Mouse (Mus musculus) CH12.LX (cell line): Measurements from ENCODE around the gene Dnttip2. TPM values are rescaled to one million over a fixed set of nuclear protein-coding genes. Genes with fewer than 3 reads are reported as not detected.

Experiments used
- DNase-seq: peaks from one replicate; pipeline ENCODE4 v3.0.0-alpha.2; 2013; ENCODE audit errors: extremely low read depth
- H3K27ac ChIP-seq: 2 replicates; pipeline ENCODE4 v1.5.1; 2012; ENCODE audit warnings: low read depth, mild to moderate bottlenecking, control low read depth, moderate library complexity; ENCODE audit not compliant: insufficient read depth
- H3K27me3 ChIP-seq: replicated peaks from 2 replicates; pipeline ENCODE3; 2012; ENCODE audit warnings: inconsistent platforms
- H3K36me3 ChIP-seq, 2 experiments: replicated peaks in 1 of 2; 2 replicates each; pipeline versions ENCODE3 to v1.6.1; 2012; ENCODE audit warnings: inconsistent platforms in 1 of 2, low read length in 1 of 2, mild to moderate bottlenecking in 1 of 2, mixed read lengths in 1 of 2, moderate library complexity in 1 of 2; ENCODE audit not compliant: control insufficient read depth in 1 of 2, insufficient read depth in 1 of 2
- H3K4me1 ChIP-seq, 2 experiments: 2 replicates each; pipeline ENCODE4 v1.6.1; 2012; ENCODE audit warnings: inconsistent platforms in 1 of 2, moderate library complexity in 1 of 2; ENCODE audit not compliant: insufficient read depth in 2 of 2, control insufficient read depth in 1 of 2
- H3K4me2 ChIP-seq: 2 replicates; pipeline ENCODE4 v1.6.1; 2012; ENCODE audit warnings: low read depth, mild to moderate bottlenecking, control low read depth; ENCODE audit not compliant: poor library complexity, insufficient read depth, severe bottlenecking
- H3K4me3 ChIP-seq, 3 experiments: fragments of 150-350 bp in 1 of 3; sonication (generic) in 1 of 3; replicated peaks in 1 of 3; 2 replicates each; pipeline versions ENCODE3 to v1.5.1; 2011 to 2012; ENCODE audit warnings: low read depth in 2 of 3, low read length in 2 of 3, mild to moderate bottlenecking in 2 of 3, moderate library complexity in 2 of 3, control low read depth in 1 of 3, improper control_type of control experiment in 1 of 3, inconsistent platforms in 1 of 3, mixed read lengths in 1 of 3; ENCODE audit not compliant: poor library complexity in 1 of 3
- H3K79me2 ChIP-seq: replicated peaks from 2 replicates; pipeline ENCODE4 v1.6.1; 2012; ENCODE audit warnings: mild to moderate bottlenecking, moderate library complexity; ENCODE audit not compliant: control insufficient read depth, poor library complexity, insufficient read depth, severe bottlenecking; ENCODE audit errors: extremely low read depth
- H3K9ac ChIP-seq: 2 replicates; pipeline ENCODE4 v1.6.1; 2012; ENCODE audit warnings: low read depth, mild to moderate bottlenecking, control low read depth, moderate library complexity; ENCODE audit not compliant: insufficient read depth
- H3K9me3 ChIP-seq: replicated peaks from 2 replicates; pipeline ENCODE3; 2012; ENCODE audit warnings: low read length, inconsistent platforms, mixed read lengths
- CHD2 ChIP-seq: IDR thresholded peaks from 2 replicates; pipeline ENCODE4 v1.6.1; 2011; ENCODE audit warnings: low read length, improper control_type of control experiment
- E2F4 ChIP-seq: IDR thresholded peaks from 2 replicates; pipeline ENCODE4 v1.6.1; 2011; ENCODE audit warnings: low read depth, low read length, improper control_type of control experiment; ENCODE audit not compliant: insufficient replicate concordance
- ELF1 ChIP-seq: IDR thresholded peaks from 2 replicates; pipeline ENCODE4 v1.6.1; 2014; ENCODE audit warnings: low read depth, mild to moderate bottlenecking, inconsistent platforms, low read length, improper control_type of control experiment
- GABPA ChIP-seq: IDR thresholded peaks from 2 replicates; pipeline ENCODE4 v1.6.1; 2012; ENCODE audit warnings: low read depth, low read length, improper control_type of control experiment, inconsistent platforms; ENCODE audit not compliant: insufficient replicate concordance
- IRF4 ChIP-seq: IDR thresholded peaks from 2 replicates; pipeline ENCODE4 v1.6.1; 2014; ENCODE audit warnings: low read depth, mild to moderate bottlenecking, inconsistent platforms, low read length, improper control_type of control experiment
- JUN ChIP-seq: IDR thresholded peaks from 2 replicates; pipeline ENCODE4 v1.6.1; 2011; ENCODE audit warnings: low read depth, mild to moderate bottlenecking, low read length, improper control_type of control experiment, moderate library complexity; ENCODE audit not compliant: insufficient read depth
- KAT2A ChIP-seq: IDR thresholded peaks from 2 replicates; pipeline ENCODE4 v1.6.1; 2012; ENCODE audit warnings: low read length, improper control_type of control experiment, inconsistent platforms; ENCODE audit not compliant: insufficient replicate concordance
- MAFK ChIP-seq: IDR thresholded peaks from 2 replicates; pipeline ENCODE4 v1.6.1; 2011; ENCODE audit warnings: low read length, improper control_type of control experiment; ENCODE audit not compliant: insufficient replicate concordance
- MAZ ChIP-seq: IDR thresholded peaks from 2 replicates; pipeline ENCODE4 v1.6.1; 2012; ENCODE audit warnings: low read depth, mild to moderate bottlenecking, inconsistent platforms, low read length, improper control_type of control experiment, moderate library complexity
- MEF2A ChIP-seq: IDR thresholded peaks from 2 replicates; pipeline ENCODE4 v1.6.1; 2014; ENCODE audit warnings: low read depth, mild to moderate bottlenecking, inconsistent platforms, low read length, improper control_type of control experiment, borderline replicate concordance
- MYC ChIP-seq: IDR thresholded peaks from 2 replicates; pipeline ENCODE4 v1.6.1; 2011; ENCODE audit warnings: low read depth, mild to moderate bottlenecking, improper control_type of control experiment, low read length
- NRF1 ChIP-seq: IDR thresholded peaks from 2 replicates; pipeline ENCODE4 v1.6.1; 2014; ENCODE audit warnings: low read depth, mild to moderate bottlenecking, inconsistent platforms, low read length, improper control_type of control experiment, moderate library complexity
- PAX5 ChIP-seq: IDR thresholded peaks from 2 replicates; pipeline ENCODE4 v1.6.1; 2012; ENCODE audit warnings: low read length, inconsistent platforms, mixed read lengths
- POLR2A ChIP-seq: IDR thresholded peaks from 2 replicates; pipeline ENCODE4 v1.6.1; 2011; ENCODE audit warnings: low read depth, mild to moderate bottlenecking, improper control_type of control experiment, low read length
- POLR2AphosphoS2 ChIP-seq: IDR thresholded peaks from 2 replicates; pipeline ENCODE4 v1.6.1; 2011; ENCODE audit warnings: low read depth, low read length, improper control_type of control experiment
- RAD21 ChIP-seq: IDR thresholded peaks from 2 replicates; pipeline ENCODE4 v1.6.1; 2011; ENCODE audit warnings: low read depth, mild to moderate bottlenecking, low read length, improper control_type of control experiment, moderate library complexity
- RCOR1 ChIP-seq: conservative IDR thresholded peaks from 2 replicates; pipeline ENCODE4 v1.6.1; 2012; ENCODE audit warnings: low read depth, mild to moderate bottlenecking, inconsistent platforms, low read length, improper control_type of control experiment
- SIN3A ChIP-seq: IDR thresholded peaks from 2 replicates; pipeline ENCODE4 v1.6.1; 2012; ENCODE audit warnings: low read length, improper control_type of control experiment, inconsistent platforms
- SMC3 ChIP-seq: IDR thresholded peaks from 2 replicates; pipeline ENCODE4 v1.6.1; 2011; ENCODE audit warnings: low read depth, low read length, improper control_type of control experiment
- TBP ChIP-seq: conservative IDR thresholded peaks from 2 replicates; pipeline ENCODE4 v1.6.1; 2011; ENCODE audit warnings: low read depth, low read length, improper control_type of control experiment
- USF1 ChIP-seq: IDR thresholded peaks from 2 replicates; pipeline ENCODE4 v1.6.1; 2014; ENCODE audit warnings: low read depth, mild to moderate bottlenecking, inconsistent platforms, low read length, improper control_type of control experiment
- ZKSCAN1 ChIP-seq: IDR thresholded peaks from 2 replicates; pipeline ENCODE4 v1.6.1; 2012; ENCODE audit warnings: low read depth, inconsistent platforms, low read length, improper control_type of control experiment, borderline replicate concordance
- ZNF384 ChIP-seq: IDR thresholded peaks from 2 replicates; pipeline ENCODE4 v1.6.1; 2012; ENCODE audit warnings: low read depth, low read length, improper control_type of control experiment, inconsistent platforms
- dilution Hi-C: fragments of 300-500 bp; cut with MboI; formaldehyde crosslinking; loops from 2 replicates; pipeline ENCODE4 v1.14.3; 2020; ENCODE audit warnings: low sequenced_read_pairs; ENCODE audit not compliant: extremely low pct_unique_long_range_greater_than_20kb, extremely low pct_ligation_motif_present
- in situ Hi-C: fragments of 300-500 bp; cut with MboI; formaldehyde crosslinking; loops from 3 replicates; pipeline ENCODE4 v1.14.3; 2019; ENCODE audit warnings: low sequenced_read_pairs, low pct_ligation_motif_present, low pct_unique_long_range_greater_than_20kb, mixed read lengths
- polyA plus RNA-seq: library from polyadenylated mRNA; unstranded; fragments of >175 nt; gene quantifications from 2 replicates; pipeline ENCODE4 v1.2.1, GENCODE M21; 2012; ENCODE audit warnings: low read depth; ENCODE audit not compliant: insufficient read length
- total RNA-seq, 2 experiments: library from RNA; depleted of rRNA; stranded (reverse); fragments of 300-350 nt in 1 of 2; fragments of >200 nt in 1 of 2; gene quantifications; 2 replicates each; pipeline ENCODE4 v1.2.3; 2012 to 2014

The Dnttip2 gene
- total and polyA plus RNA-seq, 3 experiments: 41.9 to 141 (median 65.2) TPM

DNA sequence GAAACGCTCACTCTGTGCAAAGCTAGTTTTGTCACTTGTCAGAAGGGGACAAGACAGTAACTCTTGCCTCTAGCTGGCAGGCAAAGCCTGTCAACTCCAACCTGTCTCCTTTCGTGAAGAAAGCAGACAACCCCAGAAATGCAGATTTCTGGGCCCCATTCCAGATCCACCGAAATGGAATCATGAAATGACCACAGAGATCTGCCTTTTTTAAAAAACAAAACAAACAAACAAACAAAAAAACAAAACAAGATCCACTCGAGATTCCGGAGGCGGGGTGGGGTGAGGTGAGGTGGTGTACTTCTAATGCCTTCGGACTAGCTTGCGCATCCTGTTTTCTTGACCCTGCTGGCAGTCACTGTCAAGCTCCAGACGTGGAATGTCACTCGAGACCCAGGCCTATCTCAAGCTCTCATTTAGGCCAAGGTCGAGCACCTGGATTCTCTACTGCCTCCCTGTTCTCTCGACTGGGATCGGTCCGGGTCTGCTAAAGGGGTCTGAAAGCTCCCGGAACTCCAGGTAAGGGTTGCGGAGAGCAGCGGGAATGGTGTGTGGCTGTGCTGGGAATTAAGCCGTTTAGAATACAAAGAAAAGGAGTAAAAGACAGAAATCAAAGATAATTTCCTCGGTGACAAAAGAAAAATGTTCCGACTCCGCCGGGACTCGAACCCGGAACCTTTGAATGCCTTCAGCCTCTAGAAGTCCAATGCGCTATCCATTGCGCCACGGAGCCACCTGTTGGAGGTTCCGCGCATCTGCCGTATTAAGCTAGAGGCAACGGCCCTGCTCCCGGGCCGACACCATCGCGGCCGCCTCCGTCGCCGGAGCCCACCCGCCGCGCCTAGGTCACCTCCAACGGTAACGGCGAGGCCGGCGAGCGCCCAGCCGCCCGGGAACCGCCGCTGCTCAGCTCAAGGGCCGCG lies 18.4 kb downstream of the Dnttip2 start:
- no peaks in the 10 kb centered on the region for H3K79me2 ChIP-seq
- H3K9ac ChIP-seq: peak overlapping the region; percentile 85
- no peaks in the 10 kb centered on the region for H3K36me3 ChIP-seq
- H3K4me1 ChIP-seq: peaks cover 4 to 26% of the 10 kb centered on the region in 2 experiments; a peak in 2 of 4 replicates
- peak overlapping the region; percentile 78 to 87 (median 87) for H3K4me3 ChIP-seq
- in situ Hi-C loops: loop anchor here (25.0 kb wide), 1 partner anchor 620 kb away; the partner anchor contains the start of genes 1810037I17Rik and Gm10959
- dilution Hi-C loops: no loop called here
- peak; percentile 69 for TF ChIP-seq NRF1
- peak; percentile 99 for TF ChIP-seq TBP
- TF ChIP-seq POLR2AphosphoS2: no peak
- TF ChIP-seq POLR2A: peak; percentile 35; the same call in 1 of the 2 replicates
- 0 out of 2 replicates have a peak, but pooled peaks have one; percentile 9 for TF ChIP-seq SIN3A
- peak; percentile 11; the same call in 1 of the 2 replicates for TF ChIP-seq IRF4
- TF ChIP-seq MAZ: no peak
- no peak for TF ChIP-seq RAD21
- no peak for TF ChIP-seq RCOR1
- no peak for TF ChIP-seq PAX5
- TF ChIP-seq USF1: no peak
- TF ChIP-seq ELF1: peak; percentile 98
- no peak for TF ChIP-seq GABPA
- TF ChIP-seq ZKSCAN1: no peak
- no peak for TF ChIP-seq CHD2
- TF ChIP-seq KAT2A: peak; percentile 79; the same call in 1 of the 2 replicates
- no peak for TF ChIP-seq SMC3
- no peak for TF ChIP-seq E2F4
- TF ChIP-seq JUN: no peak
- TF ChIP-seq MAFK: peak; percentile 95
- TF ChIP-seq MEF2A: no peak
- TF ChIP-seq MYC: no peak
- TF ChIP-seq ZNF384: no peak
- H3K27me3 ChIP-seq: no peaks in the 10 kb centered on the region
- DNase-seq: peak; percentile 87
- no peaks in the 10 kb centered on the region for H3K9me3 ChIP-seq
- H3K4me2 ChIP-seq: peak overlapping the region; percentile 89; the same call in 1 of the 2 replicates
- peak overlapping the region; percentile 64 for H3K27ac ChIP-seq
